Mouse (Mus musculus) right cerebral cortex, postnatal 14 days (tissue): ENCODE results near the gene Inppl1.

Source experiments
- DNase-seq: peaks from one replicate; pipeline ENCODE4 v3.0.0; 2022

Gene Inppl1

DNA sequence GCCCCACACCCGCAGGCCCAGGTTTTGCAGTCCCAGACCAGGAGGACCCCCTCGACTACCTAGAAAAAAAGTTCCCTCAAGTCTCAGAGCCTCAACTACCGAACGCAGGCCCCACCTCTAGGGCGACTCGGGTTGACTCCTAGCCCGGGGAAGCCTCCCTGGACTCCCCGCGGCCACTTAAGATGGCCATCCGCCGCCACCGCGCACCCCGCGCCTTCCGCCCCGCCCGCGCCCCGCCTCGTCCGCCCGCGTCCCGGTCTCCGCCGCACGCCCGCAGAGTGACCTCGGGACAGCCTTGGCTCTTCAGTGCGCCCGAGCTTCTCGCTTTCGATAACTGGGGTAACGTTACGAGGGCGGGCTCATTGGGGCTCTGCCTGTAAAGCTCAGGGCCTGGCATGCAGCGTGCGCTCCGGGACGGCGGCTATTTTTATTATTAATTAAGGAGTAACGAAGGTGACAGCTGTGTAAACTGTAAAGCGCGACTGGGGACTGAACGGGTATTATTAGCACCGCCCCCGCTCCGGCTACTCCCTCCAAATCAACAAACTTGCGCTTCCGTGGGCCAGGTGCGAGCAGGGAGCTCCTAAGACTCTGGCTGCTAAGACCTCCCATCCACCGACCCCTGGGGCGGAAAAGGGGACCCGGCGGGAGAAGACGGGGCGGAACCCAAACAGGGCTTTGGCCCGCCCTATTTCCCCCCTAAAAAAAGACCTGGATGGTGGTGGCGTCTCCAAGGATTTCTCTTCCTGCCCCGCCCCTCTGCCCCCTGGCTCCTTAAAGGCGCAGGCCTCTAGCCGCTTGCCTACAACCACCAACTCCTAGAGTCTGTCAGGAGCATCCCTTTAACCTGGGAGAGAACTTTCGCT is at the start of gene Inppl1:
Gene Inppl1, minus strand, starts transcription at position 624 of the 866 bp plus-strand sequence.
- peak; percentile 64 for DNase-seq

DNA sequence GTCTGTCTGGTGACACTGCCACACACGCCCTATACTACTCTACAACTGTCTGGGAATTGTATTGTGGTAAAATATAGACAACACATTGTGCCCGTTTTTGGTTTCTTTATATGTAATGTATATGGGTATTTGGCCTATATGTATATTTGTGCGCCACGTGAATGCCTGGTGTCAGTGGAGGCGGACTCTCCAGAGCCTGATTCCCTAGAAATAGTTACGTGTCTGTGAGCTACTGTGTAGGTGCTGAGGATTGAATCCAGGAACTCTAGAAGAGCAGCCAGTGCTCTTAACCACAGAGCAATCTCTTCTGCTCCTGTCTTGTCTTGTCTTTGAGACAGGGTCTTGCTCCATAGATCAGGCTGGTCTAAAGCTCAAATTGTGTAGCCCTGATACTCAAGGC is 48.2 kb upstream of the Inppl1 start:
- no peak for DNase-seq

DNA sequence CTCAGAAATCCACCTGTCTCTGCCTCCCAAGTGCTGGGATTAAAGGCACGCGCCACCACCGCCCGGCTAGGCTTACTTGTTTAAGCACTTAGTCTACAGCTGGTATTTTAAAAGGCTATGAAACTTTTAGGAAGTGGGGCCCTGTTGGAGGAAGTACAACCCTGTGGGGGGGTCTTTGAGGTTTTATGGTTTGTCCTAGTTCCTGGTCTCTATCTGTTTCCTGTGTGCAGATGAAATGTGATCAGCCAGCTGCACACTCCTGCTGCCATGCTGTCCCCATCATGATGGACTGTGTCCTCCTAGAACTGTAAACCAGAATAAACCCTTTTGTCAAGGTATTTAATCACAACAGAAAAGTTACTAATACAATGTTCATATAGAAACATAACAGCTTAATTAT is 46.1 kb upstream of the Inppl1 start:
- no peak for DNase-seq

DNA sequence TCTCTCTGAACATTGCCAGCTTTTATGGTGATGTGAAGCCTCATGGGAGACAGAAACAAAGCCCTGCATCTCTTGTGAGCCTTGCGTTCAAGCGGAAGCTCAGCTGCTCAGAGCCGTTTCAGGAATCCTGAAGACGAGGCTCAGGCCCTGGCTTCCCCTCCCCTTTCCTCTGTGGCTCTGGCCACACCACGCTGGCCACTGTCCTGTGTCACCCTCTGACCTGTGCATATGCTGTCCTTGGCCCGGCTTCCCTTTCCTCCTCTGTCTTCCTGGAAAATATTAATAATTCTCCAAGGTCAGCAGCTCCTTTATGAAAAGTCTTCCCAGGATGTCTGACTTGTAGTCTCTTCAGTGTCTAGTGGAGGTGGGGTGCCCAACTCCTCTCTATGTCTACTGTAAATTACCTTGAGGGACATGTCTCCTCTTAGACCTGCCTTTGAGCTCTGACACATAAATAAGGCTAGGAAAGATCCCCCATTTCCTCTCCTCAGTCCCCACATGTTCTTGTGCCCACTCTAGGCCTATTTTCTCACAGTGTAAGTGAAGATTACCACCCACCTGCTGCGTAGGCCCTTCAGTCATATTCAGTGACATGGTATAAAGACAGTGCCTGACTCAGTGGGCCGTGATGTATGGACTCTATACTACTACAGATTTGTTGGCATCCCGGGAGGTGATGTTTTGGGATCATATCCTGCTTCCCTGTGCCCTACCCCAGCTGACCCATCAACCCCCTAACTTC is 44.6 kb upstream of the Inppl1 start:
- no peak for DNase-seq

DNA sequence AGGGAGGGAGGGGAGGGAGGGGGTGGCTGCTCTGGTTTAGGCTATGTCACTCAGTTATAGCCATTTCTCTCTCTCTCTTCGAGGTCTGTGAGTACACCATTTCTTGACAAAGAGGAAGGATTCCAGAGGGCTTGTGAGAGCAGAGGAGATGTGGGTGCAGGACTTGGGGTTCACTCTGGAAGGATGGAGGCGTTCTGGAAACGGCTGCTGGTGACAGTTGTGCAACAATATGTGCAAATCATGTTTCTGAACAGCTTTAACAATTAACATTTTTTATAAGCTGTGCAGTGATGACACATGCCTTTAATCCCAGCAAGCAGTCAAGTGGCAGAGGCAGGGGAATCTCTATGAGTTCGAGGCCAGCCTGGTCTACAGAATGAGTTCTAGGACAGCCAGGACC is 42.8 kb upstream of the Inppl1 start:
- no peak for DNase-seq

DNA sequence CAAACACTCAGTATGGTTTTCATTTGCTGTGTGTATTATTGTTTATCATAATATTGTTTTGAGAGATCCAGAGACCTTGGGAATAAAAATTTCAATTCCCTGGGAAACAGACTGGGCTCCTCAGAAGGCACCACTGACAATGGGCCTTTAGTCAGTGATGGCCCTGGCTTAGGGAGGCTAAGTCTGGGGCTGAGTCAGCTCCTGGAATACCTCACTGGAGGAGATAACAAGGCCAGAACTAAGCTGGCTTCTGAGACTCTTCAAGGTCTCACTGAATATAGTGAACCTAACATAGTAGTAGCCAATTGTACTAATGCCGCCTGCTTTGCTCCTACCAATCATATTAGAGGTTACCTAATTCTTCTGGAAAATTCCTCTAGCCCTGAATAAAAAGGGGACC is 37.9 kb upstream of the Inppl1 start:
- no peak for DNase-seq

DNA sequence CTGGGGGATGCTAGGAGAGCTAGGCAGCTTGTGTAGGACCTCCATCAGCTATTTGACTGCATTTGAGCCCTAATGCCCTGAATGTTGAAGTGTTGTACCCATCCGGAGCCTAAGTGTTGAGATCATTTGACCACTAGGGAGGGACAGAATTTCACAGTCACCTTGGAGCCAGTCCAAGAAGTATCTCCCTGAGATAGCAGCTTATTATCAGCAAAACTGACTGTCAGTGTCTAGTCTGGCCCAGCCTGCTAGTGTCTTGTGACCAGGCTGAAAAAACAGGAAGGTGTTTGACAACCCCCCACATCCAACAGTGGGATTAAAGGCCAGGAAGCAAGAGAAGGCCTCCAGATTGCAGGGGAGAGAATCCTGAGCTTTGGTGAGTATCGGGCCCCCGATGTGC is 33.3 kb upstream of the Inppl1 start:
- DNase-seq, result no peak

DNA sequence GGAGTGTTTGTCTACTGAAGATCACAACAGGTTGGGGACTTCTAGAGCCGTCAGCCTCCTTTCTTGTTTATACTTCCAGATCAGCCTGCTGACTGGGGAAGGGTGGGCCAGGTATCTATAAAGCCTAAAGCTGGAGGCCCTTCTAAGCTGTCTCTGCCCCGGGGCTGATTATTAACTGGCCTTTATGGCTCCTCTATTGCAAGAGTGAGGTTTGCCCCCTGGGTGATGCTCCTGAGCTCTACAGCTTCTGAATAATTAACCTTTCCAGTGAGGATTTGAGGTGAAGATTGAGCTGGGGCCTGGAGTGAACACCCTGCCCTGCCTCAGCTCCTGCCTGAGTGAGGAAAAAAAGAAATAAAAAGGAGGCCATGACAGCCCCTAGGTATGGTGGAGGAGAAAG is 32.6 kb upstream of the Inppl1 start, which contains the start of gene Folr1:
Gene Folr1, minus strand, starts transcription at position 160 of the 400 bp plus-strand sequence.
- no peak for DNase-seq

DNA sequence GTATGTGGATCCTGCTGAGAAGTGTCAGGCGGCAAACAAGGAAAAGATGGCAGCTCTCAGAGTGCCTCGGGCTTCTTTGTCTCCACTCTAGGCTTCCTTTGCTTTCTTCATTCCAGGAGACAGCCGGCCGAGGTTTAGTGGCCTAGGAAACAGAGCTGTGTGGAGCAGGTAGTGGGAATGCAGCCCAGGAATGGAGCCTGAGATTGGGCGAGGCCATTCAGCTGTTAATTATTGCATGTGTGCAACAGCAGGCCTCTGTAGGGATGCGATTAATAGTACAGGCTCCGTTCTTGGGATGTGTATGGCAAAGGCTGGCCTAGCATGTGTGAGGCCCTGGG is 31.1 kb upstream of the Inppl1 start:
- no peak for DNase-seq

DNA sequence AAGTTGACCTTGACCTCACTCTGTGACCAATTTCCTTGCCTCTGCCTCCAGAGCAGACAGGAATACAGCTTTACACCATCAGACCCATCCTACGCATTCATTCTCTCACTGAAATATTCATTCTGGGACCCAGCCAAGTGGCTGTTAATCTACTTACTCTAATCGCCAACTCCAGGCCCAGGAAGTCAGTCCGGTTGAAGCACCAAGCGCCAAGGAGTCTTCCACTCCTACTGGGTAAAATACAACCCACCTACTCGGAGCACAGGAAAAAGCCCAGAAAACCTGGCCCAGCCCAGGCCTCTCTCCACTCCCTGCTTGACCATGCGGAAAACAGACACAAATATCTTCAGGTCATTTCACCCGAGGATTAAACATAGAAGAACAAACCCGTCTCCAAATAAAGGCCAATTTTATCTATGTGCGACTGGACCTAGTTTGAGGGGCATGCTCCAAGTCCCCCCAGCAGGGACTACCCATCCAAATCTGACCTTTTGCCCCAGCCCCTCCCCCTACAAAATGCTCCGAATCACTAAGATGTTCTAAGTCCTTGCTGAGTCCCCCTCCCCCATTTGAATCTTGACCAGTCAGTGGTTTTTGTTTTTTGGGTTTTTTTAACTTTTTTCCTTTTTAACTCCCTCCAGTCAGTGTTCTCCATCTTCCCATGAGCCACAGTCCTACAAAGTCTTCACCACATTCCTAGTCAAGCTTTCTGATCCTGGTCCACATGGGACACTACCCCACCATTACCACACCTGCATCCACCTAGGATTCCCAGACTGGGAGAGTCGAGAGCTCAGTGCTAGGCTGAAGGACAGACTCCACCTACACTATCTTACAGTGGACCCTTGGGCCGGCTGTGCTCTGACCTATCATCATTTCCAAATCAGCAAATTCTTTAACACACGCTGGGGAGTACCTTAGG is 30.5 kb upstream of the Inppl1 start:
- no peak for DNase-seq

DNA sequence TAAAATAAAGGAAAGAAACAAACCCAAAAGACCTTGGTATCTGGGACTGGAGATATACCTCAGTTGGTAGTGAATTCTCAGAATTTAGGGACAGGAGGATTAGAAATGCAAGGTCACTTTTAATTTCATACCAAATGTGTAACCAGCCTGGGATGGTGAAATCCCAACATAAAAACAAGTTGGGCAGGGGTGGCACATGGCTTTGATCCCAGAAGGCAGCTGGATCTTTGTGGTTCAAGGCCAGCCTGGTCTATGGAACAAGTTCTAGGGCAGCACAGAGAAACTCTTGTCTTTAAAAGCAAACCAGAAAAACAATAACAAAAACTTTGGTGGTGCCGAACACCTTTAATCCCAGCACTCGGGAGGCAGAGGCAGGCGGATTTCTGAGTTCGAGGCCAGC is 29.5 kb upstream of the Inppl1 start:
- no peak for DNase-seq

DNA sequence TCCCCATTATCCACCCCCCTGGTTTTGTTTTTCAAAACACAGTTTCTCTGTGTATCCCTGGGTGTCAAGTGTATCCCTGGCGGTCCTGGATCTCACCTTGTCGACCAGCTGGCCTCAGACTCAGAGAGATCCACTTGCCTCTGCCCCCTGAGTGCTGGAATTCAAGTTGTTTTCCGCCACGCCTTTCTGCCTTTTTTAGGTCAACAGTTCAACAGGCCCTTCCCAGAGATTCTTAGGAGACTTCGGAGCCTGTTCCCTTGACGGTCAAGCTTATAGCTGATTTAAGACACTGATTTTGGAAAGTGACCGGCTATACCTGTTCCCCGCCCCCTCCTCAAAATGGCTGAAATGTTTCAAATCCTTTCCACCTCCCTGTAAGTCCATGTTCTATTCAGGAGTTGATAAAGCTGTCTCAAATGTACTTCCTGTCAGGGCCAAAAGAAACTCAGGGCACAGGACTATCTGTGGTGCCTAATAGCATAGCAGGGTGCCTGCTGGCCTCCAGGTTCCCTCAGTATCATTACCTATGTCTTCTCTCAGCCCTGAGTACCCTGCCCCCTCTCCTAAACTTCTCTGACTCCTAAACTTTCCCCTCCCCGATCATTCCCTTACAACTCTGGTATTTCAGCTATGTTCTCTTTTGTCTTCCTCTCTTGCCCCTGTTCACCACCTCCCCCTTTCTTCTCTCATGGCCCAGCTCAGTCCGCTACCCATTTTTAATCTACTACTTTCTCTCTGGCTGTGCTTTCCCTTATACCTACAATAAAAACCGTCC is 28.6 kb upstream of the Inppl1 start:
- DNase-seq, result no peak

DNA sequence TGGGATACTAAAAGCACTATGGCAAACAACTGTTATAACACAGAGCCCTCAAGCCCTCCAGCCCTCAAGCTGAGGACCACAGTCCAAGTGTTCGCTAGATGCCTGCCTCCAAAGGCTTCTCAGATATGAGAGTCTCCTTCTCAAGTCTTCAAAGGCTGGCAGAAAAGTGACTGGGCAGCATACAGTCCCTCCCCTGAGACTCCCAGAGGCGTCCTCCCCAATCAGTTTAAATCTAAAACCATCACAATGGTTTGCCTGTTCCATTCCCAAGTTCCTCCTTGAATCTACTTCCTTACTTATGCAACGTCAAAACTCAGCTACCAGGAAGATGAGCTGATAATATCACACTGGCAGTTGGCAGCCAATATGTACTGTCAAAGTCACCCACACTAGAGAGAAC is 25.4 kb upstream of the Inppl1 start, which contains the start of gene Anapc15:
Gene Anapc15, plus strand, starts transcription at position 301 of the 400 bp plus-strand sequence.
- no peak for DNase-seq

DNA sequence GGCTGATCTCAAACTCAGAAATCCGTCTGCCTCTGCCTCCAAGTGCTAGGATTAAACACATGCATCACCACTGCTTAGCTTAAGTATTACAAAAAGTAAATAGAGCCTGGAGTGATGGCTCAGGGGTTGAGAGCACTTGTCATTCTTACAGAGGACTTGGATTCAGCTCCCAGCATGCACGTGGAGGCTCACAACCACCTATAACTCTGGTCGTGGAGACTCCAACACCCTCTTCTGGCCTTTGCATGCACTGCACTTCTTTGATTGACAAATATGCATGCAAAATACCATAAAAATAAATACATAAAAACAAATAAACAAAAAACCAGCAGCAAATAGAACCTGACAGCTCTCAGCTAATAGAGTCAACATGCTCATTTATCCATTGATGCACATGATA is 24.3 kb upstream of the Inppl1 start:
- no peak for DNase-seq

DNA sequence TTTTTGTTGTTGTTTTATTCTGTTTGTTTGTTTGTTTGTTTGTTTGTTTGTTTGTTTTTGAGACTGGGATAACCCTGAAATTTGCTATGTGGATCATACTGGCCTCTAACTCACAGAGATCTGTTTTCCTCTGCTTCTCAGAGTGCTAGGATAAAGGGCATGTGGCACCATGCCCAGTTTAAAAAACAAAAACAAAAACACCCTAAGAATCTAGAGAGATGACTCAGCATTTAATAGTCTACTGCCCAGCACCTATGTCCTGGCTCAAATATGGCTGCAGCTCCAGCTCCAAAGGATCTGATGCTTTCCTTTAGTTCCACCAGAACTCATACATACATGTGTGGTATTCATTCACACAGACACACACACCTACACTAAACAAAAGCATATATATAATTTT is 22.9 kb upstream of the Inppl1 start:
- DNase-seq, result no peak

DNA sequence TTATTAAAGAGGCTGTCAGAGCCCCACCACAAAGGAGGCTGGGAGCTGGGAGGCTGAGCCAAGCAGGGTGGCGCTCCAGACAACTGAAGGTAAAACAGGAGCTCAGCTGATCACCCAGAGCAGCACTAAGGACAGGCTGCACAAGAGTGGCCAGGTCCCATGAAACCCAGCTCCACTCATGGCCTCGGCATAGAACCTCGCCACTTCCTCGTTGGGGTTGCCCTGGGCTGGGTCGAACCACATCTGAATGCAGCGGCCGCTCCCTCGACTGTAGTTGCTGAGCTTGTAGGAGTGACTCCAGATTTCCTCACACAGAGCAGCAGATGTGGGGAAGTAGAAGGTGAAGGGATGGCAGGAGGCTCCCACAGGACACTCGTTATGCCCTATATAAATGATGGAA is 20.3 kb upstream of the Inppl1 start:
- no peak for DNase-seq

DNA sequence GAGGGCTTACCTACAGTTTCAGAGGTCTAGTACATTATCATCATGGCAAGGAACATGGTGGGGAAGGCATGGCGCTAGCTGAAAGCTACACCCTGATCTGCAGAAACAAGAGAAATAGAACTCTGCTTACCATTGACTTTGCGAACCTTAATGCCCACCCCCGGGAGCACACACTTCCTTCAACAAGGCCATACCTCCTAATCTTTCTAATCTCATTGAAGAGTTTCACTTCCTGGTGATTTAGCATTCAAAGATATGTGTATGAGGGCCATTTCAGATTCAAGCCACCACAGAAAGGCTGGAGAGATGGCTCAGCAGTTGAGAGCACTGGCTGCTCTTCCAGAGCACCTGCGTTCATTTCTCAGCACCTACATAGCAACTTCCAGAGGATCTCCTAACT is 19.1 kb upstream of the Inppl1 start, which contains the start of gene Folr2:
Gene Folr2, minus strand, starts transcription at position 101 of the 400 bp plus-strand sequence.
- no peak for DNase-seq

DNA sequence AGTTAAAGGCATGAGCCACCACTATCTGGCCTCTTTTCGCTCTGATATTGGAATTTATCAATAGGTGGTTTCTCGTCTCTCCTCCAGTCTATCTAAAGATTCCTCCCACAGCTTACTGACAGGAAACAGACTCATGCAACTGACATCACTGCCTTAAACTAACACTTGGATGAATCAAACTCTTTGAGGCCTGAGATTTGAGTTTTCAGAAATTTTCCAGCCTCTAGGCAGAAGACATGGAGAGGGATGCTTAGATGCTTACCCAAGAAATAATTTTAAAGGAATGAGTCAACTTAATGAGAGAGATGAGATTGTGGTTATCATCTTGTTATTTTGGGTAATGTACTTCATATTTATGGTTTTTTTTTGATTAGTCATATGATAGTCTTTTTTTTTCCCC is 15.8 kb upstream of the Inppl1 start:
- DNase-seq, result no peak

DNA sequence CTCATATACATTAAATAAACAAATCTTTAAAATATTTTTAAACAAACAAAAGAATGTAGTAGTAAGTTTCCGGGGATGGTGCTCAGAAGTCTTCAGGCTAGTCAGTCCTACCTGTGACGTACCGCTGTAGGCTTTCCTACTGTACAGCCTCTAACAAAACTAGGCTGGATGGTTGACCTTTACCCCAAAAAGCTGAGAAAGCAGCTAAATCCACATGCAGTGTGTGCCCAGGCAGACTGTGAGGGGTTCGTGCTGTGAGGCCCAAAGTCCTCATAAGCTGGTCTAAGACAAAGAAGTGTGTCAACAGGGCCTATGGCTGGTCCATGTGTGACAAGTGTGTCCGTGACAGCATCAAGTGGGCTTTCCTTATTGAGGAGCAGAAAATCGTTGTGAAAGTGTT is 14.8 kb upstream of the Inppl1 start:
- DNase-seq, result no peak

DNA sequence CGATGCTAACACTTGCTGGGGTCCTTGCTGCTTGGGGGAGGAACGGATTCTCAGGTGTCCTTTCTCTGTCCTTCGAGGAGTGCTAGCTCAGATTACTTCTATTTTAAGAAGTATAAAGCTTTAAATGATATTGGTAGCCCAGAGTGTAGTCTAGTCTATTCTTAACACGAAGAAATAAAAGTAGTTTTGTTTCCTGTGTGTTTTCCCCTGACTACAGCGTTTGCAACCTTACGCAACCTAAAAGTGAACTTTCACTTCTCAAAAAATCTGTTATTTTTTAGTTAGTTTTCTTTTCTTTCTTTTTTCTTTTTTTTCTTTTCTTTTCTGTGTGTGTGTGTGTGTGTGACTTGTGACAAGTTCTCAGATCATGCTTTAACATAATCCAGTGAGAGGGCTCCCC is 13.7 kb upstream of the Inppl1 start:
- DNase-seq, result no peak

DNA sequence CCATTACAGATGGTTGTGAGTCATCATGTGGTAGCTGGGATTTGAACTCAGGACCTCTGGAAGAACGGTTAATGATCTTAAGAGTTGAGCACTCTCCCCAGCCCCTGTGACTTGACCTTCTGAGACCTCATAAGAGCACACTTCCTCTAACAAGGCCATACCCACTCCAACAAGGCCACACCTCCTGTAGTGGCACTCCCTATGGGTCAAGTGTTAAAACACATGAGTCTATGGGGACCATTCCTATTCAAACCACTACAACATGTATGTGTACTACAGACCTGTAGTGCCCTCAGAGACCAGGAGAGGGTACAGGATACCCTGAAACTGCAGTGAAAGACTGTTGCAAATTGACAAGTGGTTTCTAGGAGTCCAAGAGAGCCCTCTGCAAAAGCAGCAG is 9.9 kb upstream of the Inppl1 start:
- DNase-seq, result no peak

DNA sequence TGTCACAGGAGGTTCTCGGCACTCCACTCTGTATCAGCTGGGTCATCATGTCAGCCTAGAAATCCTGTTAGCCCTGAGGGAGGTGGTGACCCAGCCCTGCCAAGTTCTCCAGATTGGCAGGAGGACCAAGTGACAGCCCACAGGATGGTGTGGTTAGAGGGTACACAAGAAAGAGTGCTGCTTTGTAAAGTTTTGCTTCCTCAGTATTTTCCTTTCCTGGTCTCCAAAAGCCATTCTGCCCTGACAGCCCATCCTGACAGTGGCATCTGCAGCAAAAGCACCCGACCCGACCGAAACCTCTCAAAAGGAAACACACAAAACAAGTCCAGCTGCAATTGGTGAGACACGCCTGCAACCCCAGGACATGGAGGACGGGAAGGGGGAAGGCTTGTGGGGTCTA is 6.2 kb upstream of the Inppl1 start:
- DNase-seq, result no peak
